In the genomic region with DNA sequence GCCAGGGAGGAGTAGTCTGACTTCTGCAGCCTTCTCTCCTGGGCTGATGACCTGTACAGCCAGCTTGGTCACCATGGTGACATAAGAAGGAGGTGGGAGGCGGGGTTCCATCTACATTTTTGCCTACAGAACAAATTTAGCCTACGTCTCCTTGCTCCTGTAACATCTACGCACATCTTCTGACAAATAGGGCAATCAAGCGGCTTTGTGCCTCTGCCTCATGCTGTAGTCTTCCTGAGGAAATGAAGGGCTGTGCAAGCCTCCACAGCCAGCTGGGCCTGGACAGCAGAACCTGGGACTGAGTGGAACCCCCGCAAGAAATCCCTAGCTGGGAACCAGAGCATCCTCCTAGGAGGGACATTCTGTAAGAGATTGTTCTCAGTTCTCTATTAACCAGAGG, we compare ENCODE assay signal across 28 mouse cellular contexts. TPM values are rescaled to one million over a fixed set of nuclear protein-coding genes. Genes with fewer than 3 reads are reported as not detected.
DNase-seq lines count a peak whose midpoint lies in the region; ATAC-seq lines count a peak whose summit lies in the region.
"Had no signal": no experiment of that assay in that cellular context is flagged by ENCODE, and none has a peak within 500 bp of the region (broad histone marks: within the 10 kb centered on the region; RNA-seq: fewer than 3 reads in every experiment).

No protein-coding gene starts in this region.

- no peaks in the 10 kb centered on the region for H3K27me3 ChIP-seq in midbrain, embryonic 11.5 days (ENCODE audit: control insufficient read depth, insufficient read depth, low read length)
- H3K27me3 ChIP-seq in midbrain, embryonic 10.5 days (ENCODE audit: low read depth, poor library complexity, severe bottlenecking): no peaks in the 10 kb centered on the region
- H3K27me3 ChIP-seq: CH12.LX; embryonic facial prominence, embryonic 13.5 days; embryonic facial prominence, embryonic 15.5 days; forebrain, embryonic 12.5 days; Patski had no signal

- no peak overlapping the region for H3K4me3 ChIP-seq in midbrain, embryonic 11.5 days (ENCODE audit: low read depth, low read length)
- H3K4me3 ChIP-seq in midbrain, embryonic 10.5 days: no peak overlapping the region
- H3K4me3 ChIP-seq: embryonic facial prominence, embryonic 13.5 days; embryonic facial prominence, embryonic 15.5 days; erythroblast, embryonic 14.5 days; forebrain, embryonic 10.5 days; forebrain, embryonic 12.5 days had no signal

- no peak for DNase-seq in frontal cortex, postnatal 14 days (ENCODE audit: low spot score in 2 of 2)
- peak; percentile 54 for DNase-seq in midbrain, embryonic 11.5 days (ENCODE audit: low spot score, missing footprints)
- DNase-seq in midbrain, embryonic 10.5 days (ENCODE audit: low spot score): no peak
- DNase-seq in brain, adult 2 months (ENCODE audit: low read depth, low spot score): peak; percentile 60
- DNase-seq: adrenal gland, adult 8-10 months; adrenal gland, postnatal 14 days; adrenal gland, postnatal 36 days; B cell, adult 2 months; cerebellum, adult 11 months; cerebellum, adult 18-20 months; cerebellum, adult 8-10 months; cerebellum, adult 9-11 months; cerebellum, postnatal 14 days; cerebellum, postnatal 36 days; embryo, embryonic 11 days had no signal

- H3K4me2 ChIP-seq in midbrain, embryonic 11.5 days: no peak overlapping the region
- H3K4me2 ChIP-seq: embryonic facial prominence, embryonic 13.5 days; embryonic facial prominence, embryonic 15.5 days; forebrain, embryonic 12.5 days had no signal

- no peak overlapping the region for H3K9ac ChIP-seq in midbrain, embryonic 11.5 days (ENCODE audit: low read length)
- H3K9ac ChIP-seq: embryonic facial prominence, embryonic 13.5 days; embryonic facial prominence, embryonic 15.5 days; forebrain, embryonic 12.5 days had no signal

- peaks cover 2% of the 10 kb centered on the region; the same call in 1 of the 2 replicates for H3K4me1 ChIP-seq in midbrain, embryonic 11.5 days (ENCODE audit: control insufficient read depth, insufficient read depth, low read length)
- H3K4me1 ChIP-seq in midbrain, embryonic 10.5 days: peaks cover 13% of the 10 kb centered on the region

- peak; percentile 66 for ATAC-seq in frontal cortex, adult (ENCODE audit: low TSS enrichment)
- no peak for ATAC-seq in midbrain, embryonic 11.5 days (ENCODE audit: low FRiP score)
- ATAC-seq: activated CD4-positive, CD25-positive, alpha-beta regulatory T cell, adult 4 months; CD4-positive, CD25-positive, alpha-beta regulatory T cell, adult 4 months; forebrain, embryonic 14.5 days; forebrain, embryonic 16.5 days; Patski had no signal

- H3K9me3 ChIP-seq in midbrain, embryonic 11.5 days (ENCODE audit: control insufficient read depth, low read length): no peaks in the 10 kb centered on the region
- H3K9me3 ChIP-seq in midbrain, embryonic 10.5 days (replicated peaks): no peaks in the 10 kb centered on the region
- H3K9me3 ChIP-seq: embryonic facial prominence, embryonic 13.5 days; embryonic facial prominence, embryonic 15.5 days; forebrain, embryonic 10.5 days; forebrain, embryonic 12.5 days had no signal

- WGBS in midbrain, embryonic 11.5 days: 88% methylated on average over 5 of the region's 5 CpGs
- 95% methylated on average over 5 of the region's 5 CpGs for WGBS in midbrain, embryonic 10.5 days

- no peaks in the 10 kb centered on the region for H3K36me3 ChIP-seq in midbrain, embryonic 11.5 days (ENCODE audit: control insufficient read depth, insufficient read depth, low read length)
- no peaks in the 10 kb centered on the region for H3K36me3 ChIP-seq in midbrain, embryonic 10.5 days
- H3K36me3 ChIP-seq: embryonic facial prominence, embryonic 13.5 days; embryonic facial prominence, embryonic 15.5 days; forebrain, embryonic 10.5 days; forebrain, embryonic 12.5 days; G1E had no signal

- no peak overlapping the region for H3K27ac ChIP-seq in midbrain, embryonic 11.5 days (ENCODE audit: low read depth, low read length)
- no peak overlapping the region for H3K27ac ChIP-seq in midbrain, embryonic 10.5 days (replicated peaks)
- H3K27ac ChIP-seq: embryonic facial prominence, embryonic 13.5 days; embryonic facial prominence, embryonic 15.5 days; forebrain, embryonic 10.5 days; forebrain, embryonic 12.5 days had no signal

RNA-seq across cellular contexts. Expression of a gene that starts 35.8 kb away (rescaled TPM):
- polyA plus RNA-seq in midbrain, embryonic 11.5 days (2014; fragmentation: Nextera tagmentation; extraction: Ambion mirVana): 5.8 TPM in 2 replicates
- 5.9 TPM in 2 replicates for polyA plus RNA-seq in midbrain, embryonic 10.5 days (2016; fragmentation: Nextera tagmentation; extraction: Ambion mirVana)
- polyA plus RNA-seq: activated CD4-positive, CD25-positive, alpha-beta regulatory T cell, adult 4 months; CD4-positive, CD25-positive, alpha-beta regulatory T cell, adult 4 months; erythroblast, embryonic 14.5 days; G1E had no signal

Comparison
In these comparisons a context has a peak if more than half of its experiments do, and no peak if none do; other contexts are left out.
1. DNase-seq: peak in midbrain, embryonic 11.5 days (single experiment) and brain, adult 2 months (single experiment); none in frontal cortex, postnatal 14 days (0 of 2) and midbrain, embryonic 10.5 days (single experiment).